Mouse (Mus musculus): Measurements from ENCODE around the gene Chn2. TPM values are rescaled to one million over a fixed set of nuclear protein-coding genes. Genes with fewer than 3 reads are reported as not detected.

Chn2 gene
- 10 to 100 TPM in 1 of 2 experiments, 1 to 10 TPM in 1; 3.1 to 10.5 TPM for polyA plus RNA-seq (2017; shearing (Covaris generic))

DNA sequence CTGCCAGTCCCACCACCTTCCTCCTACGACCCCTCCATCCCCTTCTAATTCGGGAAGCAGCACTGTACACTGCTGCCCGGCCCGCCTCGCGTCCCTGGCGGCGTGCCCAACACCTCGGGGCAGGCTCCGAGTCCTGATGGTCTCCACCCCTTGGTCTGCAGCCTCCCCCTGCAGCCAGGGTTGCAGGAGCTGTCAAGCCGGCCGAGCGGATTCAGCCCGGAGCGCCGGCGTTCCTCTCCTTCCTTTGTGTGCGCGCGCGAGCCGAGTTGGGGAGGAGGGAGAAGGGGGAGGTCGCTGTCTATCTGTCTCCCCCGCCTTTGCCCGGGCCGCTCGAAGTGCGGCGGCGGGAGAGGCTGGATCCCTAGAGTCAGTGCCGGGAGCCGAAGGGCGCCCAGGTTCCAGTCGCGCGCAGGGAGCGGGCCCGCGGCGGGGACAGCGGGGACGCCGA is at the start of gene Chn2:
Gene Chn2 (plus strand): TSS at position 198 of the 448 bp plus-strand sequence.
- ATAC-seq, result peak; percentile 55

DNA sequence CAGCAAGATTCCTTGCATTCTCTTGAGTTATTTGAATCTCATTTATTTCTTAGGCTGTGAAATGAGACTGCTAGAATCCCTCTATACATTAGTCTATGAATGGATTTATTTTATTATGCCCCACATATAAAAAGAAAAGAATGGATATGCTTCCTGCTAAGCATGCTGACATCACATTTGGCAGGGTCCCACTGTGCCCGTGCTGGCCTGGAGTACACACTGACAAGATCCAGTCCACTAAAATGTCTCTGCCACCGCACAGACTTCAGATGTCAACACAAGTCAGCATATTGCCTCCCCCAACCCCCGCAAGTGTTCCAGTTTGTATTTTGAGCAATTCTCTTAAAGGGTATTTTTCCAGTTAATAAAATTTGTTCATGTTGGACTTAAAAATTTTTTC is 47.0 kb upstream of the Chn2 start:
- no peak for ATAC-seq

DNA sequence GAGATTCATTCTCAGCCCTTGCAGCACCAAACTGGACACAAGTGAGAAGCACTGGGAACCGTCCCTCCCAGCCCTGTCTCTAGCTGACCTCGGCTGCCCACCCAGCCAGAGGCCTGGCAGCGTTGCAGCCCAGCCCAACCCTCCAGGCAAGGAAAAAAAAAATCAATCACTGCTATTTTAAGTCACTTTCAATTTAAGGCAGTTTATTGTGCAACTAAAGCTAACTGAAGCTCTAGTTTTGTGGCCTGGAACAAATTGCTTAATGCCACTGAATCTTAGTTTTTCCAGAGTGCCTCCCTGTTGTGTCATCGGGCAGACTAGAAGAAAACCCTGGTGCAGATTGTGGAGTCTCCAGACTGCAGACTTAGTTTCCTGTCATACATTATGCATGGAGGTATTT is 43.8 kb upstream of the Chn2 start:
- no peak for ATAC-seq

DNA sequence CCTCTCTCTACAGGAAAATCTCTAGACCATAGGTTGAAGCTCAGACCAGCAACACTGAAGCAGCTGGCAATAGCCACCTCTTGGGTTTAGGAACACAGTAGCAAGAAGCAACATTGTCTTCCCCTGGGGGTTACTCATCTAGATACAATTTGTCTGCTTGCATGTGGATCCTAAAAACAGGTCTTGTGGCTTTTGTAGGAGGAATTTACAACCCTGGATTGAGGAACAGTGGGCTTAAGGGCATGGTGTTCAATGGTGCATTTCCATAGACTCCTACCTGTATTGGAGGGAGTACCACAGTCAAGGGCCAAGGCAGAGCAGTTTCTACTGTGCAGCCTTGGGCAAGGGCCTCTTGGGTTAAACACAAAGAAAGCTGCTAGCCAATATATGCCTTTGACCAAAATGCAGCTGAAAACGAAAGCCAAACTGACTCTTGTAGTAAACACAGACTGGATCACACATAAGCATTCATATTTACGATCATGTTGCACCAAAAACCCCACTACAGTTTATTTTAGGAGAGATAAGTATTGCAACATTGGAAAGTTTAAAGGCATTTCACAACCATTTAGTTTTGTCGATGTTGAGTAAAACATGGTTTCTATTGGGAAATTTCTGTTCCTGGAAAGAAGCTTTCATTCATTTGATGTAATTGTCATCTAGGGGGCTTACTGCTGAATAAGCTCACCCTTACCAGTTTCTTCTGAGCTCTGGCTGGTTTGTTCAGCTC is 43.0 kb upstream of the Chn2 start:
- no peak for ATAC-seq

DNA sequence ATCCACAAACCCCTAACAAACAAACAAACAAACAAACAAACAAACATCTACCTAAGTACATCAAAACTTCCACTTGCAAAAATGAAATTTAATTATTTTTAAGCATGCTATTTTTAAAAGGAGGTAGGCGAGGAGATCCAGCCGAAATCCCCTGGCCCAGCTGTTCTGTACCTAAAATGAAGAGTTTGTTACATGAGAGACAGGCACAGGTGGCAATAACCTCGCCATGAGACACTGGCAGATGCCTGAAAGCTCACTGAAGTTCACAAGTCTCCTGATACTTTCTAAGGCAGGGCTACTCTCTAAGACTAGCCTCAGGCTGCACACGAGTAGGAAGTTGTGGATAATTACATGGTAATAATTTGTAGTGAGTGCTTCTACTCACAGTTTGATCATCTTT is 34.1 kb upstream of the Chn2 start:
- ATAC-seq, result no peak

DNA sequence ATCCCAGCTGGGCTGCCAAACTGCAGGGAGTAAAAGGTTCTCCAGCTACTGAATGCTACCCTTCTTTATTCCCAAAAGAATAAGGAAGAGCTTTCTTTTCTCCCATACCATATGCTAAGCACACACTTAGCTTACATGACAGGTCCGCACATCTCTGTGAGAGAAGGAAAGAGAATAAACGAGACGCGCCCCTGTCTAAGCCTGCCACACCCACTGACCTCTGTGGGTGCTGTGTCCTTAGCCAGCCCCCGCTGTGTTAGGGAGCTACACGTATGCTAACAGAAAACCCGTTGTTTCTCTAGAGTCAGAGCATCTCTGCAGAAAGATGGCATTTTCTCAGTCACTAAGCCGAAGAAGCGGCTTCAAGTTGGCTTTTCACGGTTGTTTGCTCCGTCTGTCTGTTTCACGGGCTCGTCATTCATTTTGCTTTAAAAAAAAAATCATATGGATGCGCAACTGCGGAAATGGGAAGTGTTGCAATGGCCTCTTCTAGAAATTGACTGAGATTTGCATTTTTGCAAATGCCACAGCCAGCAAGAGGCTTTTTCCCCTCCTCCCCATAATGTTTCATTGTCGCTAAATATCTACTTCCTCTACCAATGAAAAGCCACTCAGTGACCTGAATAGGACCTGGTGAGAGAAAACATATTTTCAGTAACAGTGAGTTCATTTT is 30.8 kb upstream of the Chn2 start:
- ATAC-seq, result no peak

DNA sequence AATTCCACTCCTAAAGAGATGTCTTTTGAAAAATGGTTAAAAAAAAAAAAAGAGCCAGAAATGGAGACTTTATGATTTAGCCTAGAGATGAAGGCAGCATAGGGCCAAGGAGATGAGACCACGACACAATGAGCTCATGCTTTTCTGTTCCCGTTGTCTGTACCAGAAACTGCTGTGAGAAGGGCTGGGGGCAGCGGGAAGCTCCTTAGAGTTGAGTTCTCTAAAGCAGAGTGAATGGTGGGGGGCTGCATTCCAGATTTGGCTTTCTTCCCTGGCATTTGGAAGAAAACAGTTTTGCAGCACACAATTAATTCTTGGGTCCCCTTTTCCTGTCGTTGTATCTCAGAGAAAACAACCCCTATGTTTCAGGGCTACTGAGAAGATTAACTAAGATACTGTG is 30.1 kb upstream of the Chn2 start:
- no peak for ATAC-seq

DNA sequence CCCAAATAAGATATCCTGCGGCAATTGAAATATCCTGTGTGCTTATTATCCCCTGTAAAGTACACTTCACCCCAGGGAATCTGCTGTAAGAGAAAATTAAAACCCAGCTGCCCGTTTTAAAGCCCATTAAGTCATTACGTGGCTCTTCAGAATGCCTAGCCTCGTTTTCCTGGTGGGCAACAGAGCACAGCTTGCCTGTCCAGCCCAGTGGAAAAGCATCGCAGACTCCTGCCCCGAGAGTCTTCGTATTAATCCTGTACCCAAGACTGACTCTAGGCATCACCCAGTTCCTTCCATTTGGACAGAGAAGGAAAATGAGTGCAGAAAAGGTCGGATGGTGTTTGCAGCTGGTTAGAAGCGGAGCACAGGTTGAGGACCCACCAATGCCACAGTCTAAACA is 29.0 kb upstream of the Chn2 start:
- ATAC-seq, result no peak

DNA sequence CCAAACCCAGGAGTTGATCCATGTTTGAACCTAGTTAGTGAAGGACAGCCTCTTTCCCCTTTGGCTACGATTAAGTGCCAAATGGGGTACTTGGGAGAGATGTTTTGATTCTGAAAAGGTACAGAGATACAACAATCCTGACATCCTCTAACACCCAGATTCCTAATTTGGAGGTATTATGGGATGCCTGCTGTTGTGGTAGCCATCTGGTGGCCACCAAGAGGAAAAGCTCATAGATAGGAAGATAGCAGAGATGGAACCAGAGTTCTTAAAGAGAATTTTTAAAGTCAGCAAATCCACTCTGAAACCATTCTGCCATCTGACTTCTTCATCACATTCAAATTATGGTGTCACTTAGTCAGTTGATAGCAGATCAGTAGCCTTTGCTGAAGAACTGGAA is 27.2 kb upstream of the Chn2 start:
- ATAC-seq, result no peak

DNA sequence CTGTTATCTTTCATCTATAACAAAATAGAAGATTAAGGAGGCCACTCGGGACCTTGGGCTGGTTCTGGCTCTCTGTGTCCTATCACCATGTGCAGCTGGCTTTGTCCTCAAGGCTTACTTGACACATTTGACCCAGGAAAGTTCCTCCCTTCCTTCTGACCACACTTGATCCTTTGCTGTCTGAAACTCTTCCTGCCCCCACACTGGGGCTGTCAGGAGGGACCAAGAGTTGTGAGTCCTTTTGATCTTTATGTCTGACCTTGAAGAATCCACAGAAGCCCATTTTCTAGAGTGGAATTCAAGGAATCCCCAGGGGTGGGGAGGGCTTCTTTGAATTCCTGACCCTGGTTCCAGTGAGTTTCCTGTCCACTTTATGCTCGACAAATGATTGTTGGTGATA is 21.3 kb upstream of the Chn2 start:
- no peak for ATAC-seq

DNA sequence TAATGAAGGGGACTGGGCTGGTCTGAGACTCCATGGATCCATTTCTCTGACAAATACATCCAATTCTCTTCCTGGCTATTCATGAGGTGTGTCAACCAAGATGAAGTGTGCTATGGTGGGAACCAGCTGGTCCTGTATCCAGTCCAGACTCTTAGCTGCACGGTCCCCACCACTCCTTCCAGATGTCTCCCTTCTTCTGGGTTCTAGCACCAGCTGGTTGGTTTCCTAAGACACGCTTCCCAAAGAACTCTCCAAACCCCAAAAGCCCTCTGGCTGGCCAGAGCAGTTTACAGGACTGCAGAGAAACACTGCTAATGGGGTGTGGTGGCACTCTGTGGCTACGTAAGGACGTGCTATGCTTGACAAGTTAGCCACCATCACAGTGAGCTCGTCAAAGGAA is 20.5 kb upstream of the Chn2 start:
- no peak for ATAC-seq

DNA sequence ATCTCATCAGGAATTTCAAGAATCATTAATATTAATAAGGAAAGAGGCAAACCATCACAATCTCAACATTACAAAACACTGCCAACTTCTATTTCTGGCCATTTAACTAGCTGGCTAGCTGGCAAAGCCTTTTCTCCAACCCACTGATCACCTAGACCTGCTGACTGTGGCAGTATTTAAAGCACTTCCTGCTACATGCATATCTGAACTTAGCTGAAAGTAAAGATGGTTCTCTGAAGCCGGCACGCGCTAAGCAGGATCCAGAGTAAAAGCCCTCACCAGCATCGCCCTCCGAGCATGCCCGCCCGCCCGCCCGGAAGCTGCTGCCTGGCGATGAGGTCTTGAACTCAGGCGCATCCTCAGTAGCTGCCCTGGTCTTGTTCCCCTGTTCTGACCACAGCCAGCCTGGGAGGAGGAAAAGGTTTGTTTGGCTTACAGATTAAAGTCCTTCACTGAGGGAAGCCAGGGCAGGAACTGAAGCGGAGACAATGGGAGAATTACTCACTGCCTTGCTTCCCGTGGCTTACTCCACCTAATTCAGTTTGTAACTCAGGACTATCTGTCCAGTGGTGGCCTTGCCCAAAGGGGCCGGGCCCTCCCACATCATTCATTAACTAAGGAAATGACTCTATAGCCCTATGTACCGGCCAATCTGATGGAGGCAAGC is 18.1 kb upstream of the Chn2 start:
- no peak for ATAC-seq

DNA sequence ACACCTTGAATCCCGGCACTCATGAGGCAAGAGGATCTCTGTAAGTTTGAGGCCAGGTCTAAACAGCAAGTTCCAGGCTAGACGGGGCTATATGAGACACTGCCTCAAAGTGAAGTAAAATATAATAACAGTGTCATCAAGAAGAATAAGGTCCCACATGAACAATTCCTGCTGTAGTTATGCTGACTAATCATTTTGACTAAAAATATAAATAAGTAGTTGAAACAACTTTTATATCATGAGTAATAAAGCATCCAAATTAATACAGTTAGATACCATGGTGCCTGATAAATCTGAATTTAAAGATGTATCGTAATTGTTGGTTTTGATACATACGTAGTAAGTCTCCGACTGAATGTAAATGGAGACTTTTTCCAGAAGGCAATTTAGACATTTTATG is 15.5 kb upstream of the Chn2 start:
- no peak for ATAC-seq

DNA sequence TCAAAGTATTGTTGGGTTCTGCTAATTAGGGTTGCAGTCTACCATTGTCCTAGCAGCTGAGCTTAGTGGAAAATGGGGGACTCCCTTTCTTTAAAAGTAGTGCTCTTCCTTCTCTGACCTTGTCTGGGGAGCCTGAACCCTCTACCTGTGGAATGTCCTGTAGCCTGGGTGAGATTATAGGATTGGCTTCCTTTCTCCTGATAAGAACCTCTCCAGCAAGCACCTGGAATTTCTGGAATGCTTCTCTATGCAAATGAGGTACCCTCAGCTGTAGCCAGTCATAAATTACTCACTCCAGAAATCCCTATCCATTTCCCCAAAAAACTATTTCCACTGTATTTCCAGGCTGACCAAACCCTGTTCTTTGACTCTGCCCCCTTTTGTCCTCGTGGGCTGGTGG is 10.6 kb upstream of the Chn2 start:
- no peak for ATAC-seq

DNA sequence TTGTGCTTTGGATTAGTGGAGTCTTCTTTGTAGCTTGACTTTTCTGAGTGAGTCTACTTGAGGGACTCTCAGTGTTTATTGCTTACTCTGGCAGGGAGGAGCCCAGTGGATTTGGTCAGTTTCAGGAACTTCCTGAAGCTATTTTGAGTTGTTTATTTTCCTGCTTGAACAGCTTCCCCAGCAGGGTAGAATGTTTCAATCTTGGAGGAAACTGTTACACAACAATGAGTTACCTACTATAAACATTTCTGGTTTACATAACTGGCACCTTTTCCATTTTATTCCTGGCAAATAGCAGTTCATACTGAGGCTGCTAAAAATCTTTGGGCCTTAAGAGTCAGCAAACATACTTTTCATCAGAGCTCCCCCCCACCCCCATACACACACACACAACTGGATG is 9.0 kb upstream of the Chn2 start:
- ATAC-seq, result no peak

DNA sequence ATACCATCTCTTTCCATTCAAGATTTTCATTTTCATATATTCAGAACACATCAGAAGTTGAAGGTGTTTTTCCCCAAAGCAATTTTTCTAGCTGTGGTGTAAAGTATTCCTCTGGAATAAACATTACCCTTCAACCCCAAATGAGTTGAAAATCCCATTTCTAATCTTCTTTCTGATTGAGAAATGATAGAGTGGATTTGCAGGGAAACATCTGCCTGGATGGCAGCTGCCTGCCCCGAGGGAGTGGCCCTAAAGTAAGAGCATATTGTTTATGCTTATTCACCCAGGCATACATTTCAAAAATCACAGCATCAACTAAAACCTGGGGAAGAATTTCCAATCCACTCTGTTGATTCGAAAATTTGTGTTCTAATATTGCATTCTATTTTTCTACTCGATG is 8.6 kb upstream of the Chn2 start:
- ATAC-seq, result no peak

DNA sequence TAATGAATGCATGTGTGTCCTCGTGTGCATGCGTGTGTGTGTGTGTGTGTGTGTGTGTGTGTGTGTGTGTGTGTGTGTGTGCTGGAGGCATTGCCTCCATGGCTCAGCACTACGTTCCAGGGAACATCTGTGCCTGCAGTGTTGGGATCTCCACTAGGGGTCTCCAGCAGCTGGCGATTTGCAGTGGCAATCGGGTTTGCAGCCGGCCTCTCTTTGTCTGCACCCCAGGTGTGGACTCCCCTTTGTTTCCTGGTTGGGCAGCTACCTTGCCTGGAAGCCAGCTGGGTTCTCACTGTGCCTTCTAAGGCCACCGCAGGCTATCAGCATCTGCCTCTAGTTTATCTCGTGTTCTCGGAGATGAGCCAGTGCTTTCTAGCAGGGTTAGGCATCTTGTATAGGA is 4.9 kb upstream of the Chn2 start:
- peak; percentile 85 for ATAC-seq

DNA sequence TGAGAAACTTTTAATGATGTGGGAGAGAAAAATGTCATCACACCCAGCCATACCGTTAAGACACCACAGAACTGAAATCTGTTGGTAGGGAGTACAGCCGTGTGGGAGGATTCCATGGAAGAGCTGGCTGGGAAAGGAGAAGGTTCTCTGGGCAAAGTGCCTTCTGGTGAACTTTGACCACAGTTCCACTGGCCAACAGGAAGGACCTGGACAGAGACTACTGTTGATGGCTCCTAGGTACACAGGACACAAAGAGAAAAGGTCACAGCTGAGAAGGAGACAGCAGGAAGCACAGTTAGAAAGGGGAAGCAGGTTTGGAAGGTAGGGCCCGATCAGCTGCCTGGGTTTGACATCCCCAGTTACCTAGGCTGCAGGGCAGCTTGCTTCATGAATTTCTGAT is 3.8 kb upstream of the Chn2 start:
- no peak for ATAC-seq

DNA sequence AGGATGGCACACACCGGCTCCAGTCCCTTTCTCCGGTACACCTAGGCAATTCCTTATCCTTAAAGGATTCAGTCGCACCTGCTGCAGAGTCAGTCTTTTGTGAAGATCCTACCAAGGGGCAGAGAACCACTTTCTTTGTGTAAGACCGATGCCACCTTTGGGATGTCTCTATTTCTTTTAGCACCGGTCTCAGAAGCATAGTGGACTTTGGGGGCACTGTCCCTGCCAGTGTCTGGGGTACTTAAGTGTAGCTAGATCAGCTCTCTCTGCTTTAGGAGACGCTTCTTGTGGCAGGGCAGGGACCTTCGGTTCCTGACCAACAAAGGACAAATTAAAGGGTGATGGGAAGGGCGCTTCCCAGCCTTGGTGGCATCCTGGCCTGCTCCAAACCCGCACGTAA is 488 bp upstream of the Chn2 start:
- no peak for ATAC-seq

DNA sequence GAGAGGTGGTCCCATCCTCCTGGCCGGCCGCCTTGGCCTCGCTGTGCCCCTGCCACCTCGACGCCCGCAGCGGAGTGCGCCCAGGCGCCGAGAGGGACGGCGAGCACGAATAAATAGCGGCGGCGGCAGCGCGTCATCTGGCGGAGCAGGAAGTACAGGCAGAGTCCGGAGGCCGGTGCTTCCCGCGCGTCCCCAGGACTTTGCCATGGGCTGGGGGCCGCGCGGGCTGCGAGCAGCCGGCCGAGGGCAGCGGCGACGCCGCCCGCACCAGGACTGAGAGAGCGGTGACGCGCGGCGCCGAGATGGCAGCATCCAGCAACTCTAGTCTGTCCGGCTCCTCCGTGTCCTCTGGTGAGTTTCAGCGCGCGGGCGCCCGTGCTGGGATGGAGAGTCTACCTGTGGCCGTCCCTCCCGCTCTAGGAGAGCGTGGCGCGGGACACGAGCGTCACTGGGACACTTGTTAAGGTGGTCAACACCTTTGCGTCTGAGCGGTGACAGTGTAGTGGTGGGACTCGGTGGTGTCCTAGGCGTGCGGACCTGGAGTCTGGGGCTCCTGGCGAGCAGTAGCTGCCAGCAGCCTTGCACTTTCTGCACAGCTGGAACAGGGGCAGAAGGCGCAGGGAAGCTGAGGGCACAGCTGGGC is 572 bp downstream of the Chn2 start:
- ATAC-seq, result peak; percentile 68

DNA sequence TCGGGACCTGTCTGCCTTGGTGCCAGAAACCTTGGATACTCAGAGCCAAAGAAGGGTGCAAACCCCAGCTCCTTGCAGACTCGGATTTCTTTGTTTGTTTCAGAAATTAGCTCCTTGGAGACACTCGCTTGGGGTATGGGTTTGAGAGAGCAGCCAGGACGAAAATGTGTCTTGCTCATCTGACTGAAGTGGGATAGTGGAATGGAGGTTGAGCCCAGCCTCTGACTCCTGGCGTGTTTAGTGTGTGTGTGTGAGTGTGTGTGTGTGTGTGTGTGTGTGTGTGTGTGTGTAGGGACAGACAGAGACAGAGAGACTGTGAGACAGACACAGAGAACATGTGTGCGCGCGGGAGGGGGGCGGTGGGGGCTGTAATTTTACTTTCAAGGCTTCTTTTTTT is 1.1 kb downstream of the Chn2 start:
- ATAC-seq, result peak; percentile 19

DNA sequence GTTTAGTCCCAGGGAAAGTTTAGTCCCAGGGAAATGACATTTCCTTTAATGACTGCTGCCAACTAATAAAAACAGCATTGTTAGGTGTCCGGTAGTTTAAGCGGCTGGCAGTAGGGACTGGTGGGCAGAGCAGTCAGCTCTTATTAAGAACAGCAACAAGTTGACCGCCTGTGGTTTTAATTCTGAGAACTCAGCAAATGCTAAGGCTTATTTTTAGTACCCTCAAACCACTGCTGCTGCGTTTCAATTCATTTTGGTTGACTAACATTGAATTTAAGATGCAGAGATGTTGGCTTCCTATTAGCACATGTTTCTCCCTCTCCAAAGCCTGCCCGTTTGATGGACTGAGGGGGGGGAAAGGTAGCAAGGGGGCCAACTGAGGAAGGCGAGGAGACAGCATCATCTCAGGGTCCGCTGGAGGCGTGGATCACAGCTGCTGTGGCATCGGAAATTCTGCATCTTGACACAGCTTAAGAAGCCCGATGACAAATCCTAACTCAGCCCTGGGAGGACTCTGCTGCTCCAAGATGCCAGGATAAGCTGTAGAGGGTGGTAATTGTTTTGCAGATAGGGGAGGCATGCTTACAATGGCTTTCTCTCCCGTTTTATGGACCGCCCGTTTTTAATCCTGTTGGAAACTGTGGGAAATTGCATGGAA is 2.2 kb downstream of the Chn2 start:
- ATAC-seq, result no peak

DNA sequence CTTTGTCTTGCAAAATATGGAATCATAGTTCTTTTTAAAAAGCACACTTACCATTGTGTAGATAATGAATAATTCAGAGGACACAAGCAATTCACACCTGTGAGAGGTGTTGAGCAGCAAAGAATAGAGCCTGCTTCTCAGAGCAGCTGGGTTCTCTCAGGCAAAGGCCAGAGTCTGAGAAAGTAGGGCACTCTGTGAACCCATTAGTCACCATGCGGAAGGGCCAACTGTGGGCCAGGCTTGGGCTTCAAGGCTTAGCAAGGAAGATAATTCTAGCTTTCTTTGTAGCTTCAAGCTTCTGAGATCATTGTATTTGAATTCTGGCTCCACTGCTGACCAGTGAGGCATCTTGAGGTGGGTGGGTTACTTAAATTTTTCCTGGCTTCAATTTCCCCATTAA is 2.8 kb downstream of the Chn2 start:
- ATAC-seq, result no peak

Data from CD4-positive, CD25-positive, alpha-beta regulatory T cell, adult 4 months (primary cell).